In genomic region chr8:95332437-95333199, GRCm38 (mm10) we compare ENCODE assay signal across 8 mouse cellular contexts. TPM values are rescaled to one million over a fixed set of nuclear protein-coding genes. Genes with fewer than 3 reads are reported as not detected.
A peak's percentile ranks its signal among the peaks of the same experiment; 100 is the strongest.
DNase-seq lines count a peak whose midpoint lies in the region; ATAC-seq and TF ChIP-seq lines count a peak whose summit lies in the region.

No protein-coding gene starts in this region.

- TF ChIP-seq POLR2A in thymus, adult 2 months (IDR thresholded peaks at IDR 0.05; ENCODE audit: control insufficient read depth, extremely low read depth, insufficient read depth, low read length, poor library complexity): no peak

- H3K36me3 ChIP-seq in thymus, adult 2 months (ENCODE audit: control insufficient read depth, insufficient read depth, low read length): peaks cover 17% of the 10 kb centered on the region
- H3K36me3 ChIP-seq in liver, embryonic 11.5 days (ENCODE audit: control insufficient read depth, insufficient read depth, low read length): peaks cover 24% of the 10 kb centered on the region

- H3K4me2 ChIP-seq in liver, embryonic 11.5 days: peak overlapping the region; percentile 95

- H3K9me3 ChIP-seq in liver, embryonic 11.5 days (ENCODE audit: control insufficient read depth, low read length): no peaks in the 10 kb centered on the region

- peak overlapping the region; percentile 61; the same call in 1 of the 2 replicates for H3K27ac ChIP-seq in thymus, adult 2 months (ENCODE audit: control insufficient read depth, insufficient read depth, low read length)
- peak overlapping the region; percentile 97 for H3K27ac ChIP-seq in liver, embryonic 11.5 days (ENCODE audit: low read depth, low read length)

- no peak for TF ChIP-seq CTCF in thymus, adult 2 months (IDR thresholded peaks at IDR 0.05; ENCODE audit: borderline replicate concordance, control insufficient read depth, extremely low read depth, insufficient read depth, low read length, poor library complexity)

- peak overlapping the region; percentile 83 for H3K4me3 ChIP-seq in thymus, adult 2 months (ENCODE audit: control insufficient read depth, insufficient read depth, low read length)
- peak overlapping the region; percentile 85 for H3K4me3 ChIP-seq in liver, embryonic 11.5 days (ENCODE audit: low read depth, low read length)

- DNase-seq in cerebellum, adult 9-10 months: peak; percentile 35
- no peak for DNase-seq in cerebellum, adult 11-12 months
- no peak for DNase-seq in thymus, adult 2 months
- DNase-seq in thymus, adult 18-20 months: no peak
- DNase-seq in liver, embryonic 11.5 days (ENCODE audit: low spot score): no peak
- no peak for DNase-seq in ovary, adult 18-20 months (ENCODE audit: low spot score)
- DNase-seq in left cerebral cortex, adult 11 months (ENCODE audit: low spot score): no peak

- H3K4me1 ChIP-seq in thymus, adult 2 months (replicated peaks; ENCODE audit: control insufficient read depth, insufficient read depth, low read length): peaks cover 3% of the 10 kb centered on the region; the same call in 1 of the 2 replicates
- peaks cover 17% of the 10 kb centered on the region for H3K4me1 ChIP-seq in liver, embryonic 11.5 days (replicated peaks; ENCODE audit: control insufficient read depth, insufficient read depth, low read length)

- WGBS in thymus, adult 2 months: 23% methylated on average over 21 of the region's 21 CpGs
- WGBS in liver, embryonic 11.5 days: 25% methylated on average over 21 of the region's 21 CpGs

- no peak; the same call in 1 of the 2 replicates for ATAC-seq in liver, embryonic 11.5 days (replicated peaks; ENCODE audit: low FRiP score)
- ATAC-seq in frontal cortex, adult (ENCODE audit: low TSS enrichment): no peak

- H3K9ac ChIP-seq in liver, embryonic 11.5 days (ENCODE audit: low read depth, low read length): peak overlapping the region; percentile 75

- H3K27me3 ChIP-seq in thymus, adult 2 months (ENCODE audit: control insufficient read depth, insufficient read depth, low read length): no peaks in the 10 kb centered on the region
- H3K27me3 ChIP-seq in liver, embryonic 11.5 days (replicated peaks; ENCODE audit: control insufficient read depth, insufficient read depth, low read length): no peaks in the 10 kb centered on the region

RNA-seq across cellular contexts. Expression of gene Usb1, which starts 0.5 kb away (rescaled TPM):
- 51.9 and 55.6 TPM in 2 replicates for polyA plus RNA-seq in thymus, adult 2 months (2012; rRNA removed)
- polyA plus RNA-seq in liver, embryonic 11.5 days (2014; fragmentation: Nextera tagmentation; extraction: Ambion mirVana): 23.5 and 25.3 TPM in 2 replicates

RNA-seq across cellular contexts. Expression of gene Zfp319, which starts 0.9 kb away (rescaled TPM):
- 30.7 and 34.8 TPM in 2 replicates for polyA plus RNA-seq in thymus, adult 2 months (2012; rRNA removed)
- polyA plus RNA-seq in liver, embryonic 11.5 days (2014; fragmentation: Nextera tagmentation; extraction: Ambion mirVana): 3.3 and 3.4 TPM in 2 replicates

RNA-seq across cellular contexts. Expression of gene Mmp15, which starts 19.4 kb away (rescaled TPM):
- 14.7 and 16.2 TPM in 2 replicates for polyA plus RNA-seq in thymus, adult 2 months (2012; rRNA removed)
- 4.4 and 5.4 TPM in 2 replicates for polyA plus RNA-seq in liver, embryonic 11.5 days (2014; fragmentation: Nextera tagmentation; extraction: Ambion mirVana)

RNA-seq across cellular contexts. Expression of gene Tepp, which starts 22.3 kb away (rescaled TPM):
- polyA plus RNA-seq in thymus, adult 2 months (2012; rRNA removed): 0.97 and 2.1 TPM in 2 replicates
- polyA plus RNA-seq in liver, embryonic 11.5 days (2014; fragmentation: Nextera tagmentation; extraction: Ambion mirVana): not detected in 2 replicates

RNA-seq across cellular contexts. Expression of gene Cngb1, which starts 26.2 kb away (rescaled TPM):
- 0.68 and 0.94 TPM in 2 replicates for polyA plus RNA-seq in thymus, adult 2 months (2012; rRNA removed)
- 0.36 TPM in 1 of 2 replicates, not detected in the other for polyA plus RNA-seq in liver, embryonic 11.5 days (2014; fragmentation: Nextera tagmentation; extraction: Ambion mirVana)
